Mouse (Mus musculus): ENCODE measurements around the gene Hyal5. TPM values are rescaled to one million over a fixed set of nuclear protein-coding genes. Genes with fewer than 3 reads are reported as not detected.

Hyal5 gene
- polyA plus RNA-seq, 1 experiment from 2014 or later: not detected

DNA sequence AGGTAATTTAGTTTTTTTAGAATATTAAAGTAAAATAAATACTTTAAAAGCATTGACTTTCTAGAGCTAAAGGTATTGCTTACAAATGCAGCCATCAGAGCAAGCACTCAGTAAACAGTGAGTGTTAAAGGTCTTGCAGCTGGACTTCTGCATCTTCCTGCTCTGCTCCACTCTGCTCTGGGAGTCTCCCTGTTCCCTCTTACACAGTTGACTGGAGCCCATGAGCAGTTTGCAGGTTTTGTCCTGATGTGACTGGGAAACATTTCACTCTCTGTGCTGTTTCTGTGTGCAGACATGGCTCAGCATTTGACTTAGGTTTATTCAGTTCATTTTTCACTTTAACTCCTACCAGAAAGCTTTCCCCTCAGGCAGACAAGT lies 52.9 kb downstream of the Hyal5 start:
- Histone ChIP-seq H3K27me3 (replicated peaks; ENCODE audit: control insufficient read depth, insufficient read depth, low read length) (no peaks in the 10 kb centered on the region), H3K4me2 (no peak overlapping the region), H3K27ac (ENCODE audit: low read depth, low read length) (no peak overlapping the region), H3K4me3 (ENCODE audit: low read depth, low read length) (no peak overlapping the region), H3K9me3 (ENCODE audit: control insufficient read depth, low read length) (no peaks in the 10 kb centered on the region), H3K36me3 (ENCODE audit: control insufficient read depth, insufficient read depth, low read length) (no peaks in the 10 kb centered on the region), H3K4me1 (replicated peaks; ENCODE audit: control insufficient read depth, insufficient read depth, low read length) (no peaks in the 10 kb centered on the region), H3K9ac (ENCODE audit: low read depth, low read length) (no peak overlapping the region)
- DNase-seq (ENCODE audit: low spot score) (no peak), ATAC-seq (replicated peaks; ENCODE audit: low FRiP score) (no peak)

DNA sequence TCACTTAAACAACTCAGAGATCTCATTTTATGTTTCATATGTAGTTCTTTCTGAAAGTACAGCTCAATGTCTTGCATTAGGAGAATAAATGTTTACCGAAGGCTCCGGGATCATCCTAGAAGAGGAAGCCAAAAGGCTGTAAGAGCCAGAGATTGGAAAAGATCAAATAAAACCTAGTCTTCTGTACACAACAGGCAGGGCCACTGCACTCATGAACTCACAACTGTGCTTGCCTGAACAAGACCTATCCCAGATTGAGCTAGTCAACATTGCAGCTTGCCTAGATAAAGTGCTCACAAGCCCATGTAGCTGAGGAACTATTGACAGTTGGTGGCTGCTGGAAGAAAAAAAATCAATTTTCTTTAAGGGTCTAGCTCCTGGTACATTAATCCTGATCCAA lies 55.8 kb downstream of the Hyal5 start:
- Histone ChIP-seq H3K4me3 (ENCODE audit: low read depth, low read length) (no peak overlapping the region), H3K4me1 (replicated peaks; ENCODE audit: control insufficient read depth, insufficient read depth, low read length) (no peaks in the 10 kb centered on the region), H3K27ac (ENCODE audit: low read depth, low read length) (no peak overlapping the region), H3K9me3 (ENCODE audit: control insufficient read depth, low read length) (no peaks in the 10 kb centered on the region), H3K27me3 (replicated peaks; ENCODE audit: control insufficient read depth, insufficient read depth, low read length) (no peaks in the 10 kb centered on the region), H3K4me2 (no peak overlapping the region), H3K36me3 (ENCODE audit: control insufficient read depth, insufficient read depth, low read length) (no peaks in the 10 kb centered on the region), H3K9ac (ENCODE audit: low read depth, low read length) (no peak overlapping the region)
- DNase-seq (ENCODE audit: low spot score) (no peak), ATAC-seq (replicated peaks; ENCODE audit: low FRiP score) (no peak)
- WGBS: 84% methylated on average over 2 of the region's 2 CpGs

DNA sequence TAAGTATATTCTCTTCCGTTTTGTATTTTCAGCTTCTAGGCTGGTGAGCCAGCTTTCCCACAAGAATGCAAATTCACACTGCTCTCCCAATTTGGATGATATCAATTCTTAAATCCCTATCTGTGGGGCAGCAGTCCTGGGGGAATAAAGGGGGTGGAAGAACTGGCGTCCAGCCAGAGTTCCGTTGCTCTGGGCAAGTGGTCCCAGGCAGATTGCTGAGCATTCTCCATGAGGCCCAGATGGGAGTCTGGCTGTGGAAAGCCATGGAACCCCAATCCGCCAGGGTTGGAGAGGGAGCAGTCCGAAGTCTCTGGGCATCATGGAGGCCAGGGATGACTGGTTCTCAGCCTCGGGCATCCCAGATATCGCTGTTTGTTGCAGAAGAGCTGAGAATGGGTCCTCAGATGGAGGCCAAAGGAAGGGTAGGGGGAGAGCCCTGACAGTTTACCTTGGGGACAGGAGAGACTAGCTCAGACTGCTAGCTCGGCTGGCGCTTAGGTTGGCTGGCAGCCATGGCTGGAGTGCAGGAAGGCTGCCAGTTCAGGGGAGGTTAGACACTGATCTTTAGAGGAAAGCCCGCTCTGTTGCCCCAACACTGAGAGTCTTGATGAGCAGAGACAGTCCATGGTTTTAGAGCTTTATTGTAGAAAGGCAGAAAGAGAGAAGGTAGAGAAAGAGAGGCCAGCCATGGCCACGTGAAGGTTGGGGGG lies 67.4 kb downstream of the Hyal5 start:
- H3K9ac ChIP-seq (ENCODE audit: low read depth, low read length): no peak overlapping the region
- no peak for ATAC-seq (replicated peaks; ENCODE audit: low FRiP score)
- H3K9me3 ChIP-seq (ENCODE audit: control insufficient read depth, low read length): no peaks in the 10 kb centered on the region
- 84% methylated on average over 11 of the region's 11 CpGs for WGBS
- H3K36me3 ChIP-seq (ENCODE audit: control insufficient read depth, insufficient read depth, low read length): no peaks in the 10 kb centered on the region
- no peak overlapping the region for H3K4me2 ChIP-seq
- H3K27ac ChIP-seq (ENCODE audit: low read depth, low read length): no peak overlapping the region
- no peak overlapping the region for H3K4me3 ChIP-seq (ENCODE audit: low read depth, low read length)
- H3K4me1 ChIP-seq (replicated peaks; ENCODE audit: control insufficient read depth, insufficient read depth, low read length): no peaks in the 10 kb centered on the region
- no peaks in the 10 kb centered on the region for H3K27me3 ChIP-seq (replicated peaks; ENCODE audit: control insufficient read depth, insufficient read depth, low read length)
- DNase-seq (ENCODE audit: low spot score): no peak

Other genes with a start within 250 kb of the Hyal5 start
- gene Wasl, start 193.0 kb upstream of the Hyal5 start, polyA plus RNA-seq (2014; fragmentation: Nextera tagmentation; extraction: Ambion mirVana): 28.2 and 29.4 TPM in 2 replicates
- gene Hyal6, start 124.8 kb upstream of the Hyal5 start, polyA plus RNA-seq (2014; fragmentation: Nextera tagmentation; extraction: Ambion mirVana): not detected in 2 replicates
- gene Hyal4, start 109.7 kb upstream of the Hyal5 start, polyA plus RNA-seq (2014; fragmentation: Nextera tagmentation; extraction: Ambion mirVana): not detected in 2 replicates
- gene Spam1, start 66.8 kb upstream of the Hyal5 start, polyA plus RNA-seq (2014; fragmentation: Nextera tagmentation; extraction: Ambion mirVana): not detected in 2 replicates
- 0.05 and 0.12 TPM in 2 replicates for gene Tmem229a, start 98.3 kb downstream of the Hyal5 start, polyA plus RNA-seq (2014; fragmentation: Nextera tagmentation; extraction: Ambion mirVana)